Mouse (Mus musculus) neural tube, embryonic 13.5 days (tissue): Measurements from ENCODE around the gene Nr2f1. TPM values are rescaled to one million over a fixed set of nuclear protein-coding genes. Genes with fewer than 3 reads are reported as not detected.

Experiments
- ATAC-seq: fragments of 200-750 bp; cut with Nextera tagmentation; 2 replicates; pipeline ENCODE4 v1.8.0; 2017; ENCODE audit warnings: low read depth, mild to moderate bottlenecking, moderate TSS enrichment, moderate library complexity
- H3K27ac ChIP-seq: fragments of 300-500 bp; sonication (generic); replicated peaks from 2 replicates; pipeline ENCODE4 v1.5.1; 2015; ENCODE audit warnings: moderate library complexity, mild to moderate bottlenecking, inconsistent platforms
- H3K27me3 ChIP-seq: fragments of 300-500 bp; sonication (generic); 2 replicates; pipeline ENCODE4 v1.6.1; 2015; ENCODE audit warnings: mild to moderate bottlenecking, inconsistent platforms
- H3K36me3 ChIP-seq: fragments of 300-500 bp; sonication (generic); 2 replicates; pipeline ENCODE4 v1.6.1; 2015; ENCODE audit warnings: mild to moderate bottlenecking, inconsistent platforms
- H3K4me1 ChIP-seq: fragments of 300-500 bp; sonication (generic); replicated peaks from 2 replicates; pipeline ENCODE4 v1.6.1; 2015; ENCODE audit warnings: inconsistent platforms
- H3K4me2 ChIP-seq: fragments of 300-500 bp; sonication (generic); 2 replicates; pipeline ENCODE4 v1.6.1; 2015; ENCODE audit warnings: inconsistent platforms, mild to moderate bottlenecking, moderate library complexity
- H3K4me3 ChIP-seq: fragments of 300-500 bp; sonication (generic); 2 replicates; pipeline ENCODE4 v1.5.1; 2015; ENCODE audit warnings: mild to moderate bottlenecking, inconsistent platforms
- H3K9ac ChIP-seq: fragments of 300-500 bp; sonication (generic); 2 replicates; pipeline ENCODE4 v1.6.1; 2015; ENCODE audit warnings: moderate library complexity, mild to moderate bottlenecking, inconsistent platforms
- H3K9me3 ChIP-seq: fragments of 300-500 bp; sonication (generic); 2 replicates; pipeline ENCODE4 v1.6.1; 2016; ENCODE audit warnings: inconsistent platforms
- WGBS: fragments of 180-500 bp; shearing (Covaris S2); methylation state at CpG from one replicate; pipeline ENCODE4 v1.1.7; 2015; 5-methylcytosine and 5-hydroxymethylcytosine counted together
- polyA plus RNA-seq: library from polyadenylated mRNA; unstranded; fragments of >200 nt; fragmentation: Nextera tagmentation; extraction: Ambion mirVana; gene quantifications from 2 replicates; pipeline ENCODE4 v1.2.1, GENCODE M21; 2015

The Nr2f1 gene
- polyA plus RNA-seq, 1 experiment from 2014 or later = 46.8 TPM

- ATAC-seq = no peak
- Histone ChIP-seq H3K9ac (no peak overlapping the region), H3K4me2 (no peak overlapping the region), H3K9me3 (no peaks in the 10 kb centered on the region), H3K4me3 (no peak overlapping the region), H3K27me3 (peaks cover 63% of the 10 kb centered on the region), H3K36me3 (no peaks in the 10 kb centered on the region), H3K4me1 (peaks cover 29% of the 10 kb centered on the region), H3K27ac (no peak overlapping the region)
- 6% methylated on average over 8 of the region's 8 CpGs for WGBS
Observed at GRCm38 (mm10) chr13:78175821-78176380, 23.7 kb downstream of the Nr2f1 start.

- 44% methylated on average over 1 of the region's 1 CpGs for WGBS
- Histone ChIP-seq H3K9me3 (no peaks in the 10 kb centered on the region), H3K4me2 (no peak overlapping the region), H3K27me3 (peaks cover 70% of the 10 kb centered on the region), H3K27ac (no peak overlapping the region), H3K9ac (no peak overlapping the region), H3K4me3 (no peak overlapping the region), H3K4me1 (peaks cover 20% of the 10 kb centered on the region), H3K36me3 (no peaks in the 10 kb centered on the region)
- ATAC-seq = no peak
Observed at GRCm38 (mm10) chr13:78174891-78175290, 24.7 kb downstream of the Nr2f1 start.

GRCm38 (mm10) chr13:78174191-78174590 is 25.4 kb downstream of the Nr2f1 start:
- H3K4me2 ChIP-seq = no peak overlapping the region
- peaks cover 13% of the 10 kb centered on the region for H3K4me1 ChIP-seq
- H3K27ac ChIP-seq = no peak overlapping the region
- no peak for ATAC-seq
- no peaks in the 10 kb centered on the region for H3K36me3 ChIP-seq
- 26% methylated on average over 3 of the region's 3 CpGs for WGBS
- no peaks in the 10 kb centered on the region for H3K9me3 ChIP-seq
- H3K4me3 ChIP-seq = no peak overlapping the region
- no peak overlapping the region for H3K9ac ChIP-seq
- H3K27me3 ChIP-seq = peaks cover 77% of the 10 kb centered on the region

- ATAC-seq = no peak
- Histone ChIP-seq H3K27me3 (peaks cover 77% of the 10 kb centered on the region), H3K36me3 (no peaks in the 10 kb centered on the region), H3K27ac (no peak overlapping the region), H3K4me1 (peaks cover 9% of the 10 kb centered on the region), H3K4me3 (no peak overlapping the region), H3K9me3 (no peaks in the 10 kb centered on the region), H3K4me2 (no peak overlapping the region), H3K9ac (no peak overlapping the region)
- 23% methylated on average over 3 of the region's 3 CpGs for WGBS
Observed at GRCm38 (mm10) chr13:78172861-78173260, 26.7 kb downstream of the Nr2f1 start.

- H3K27me3 ChIP-seq = peaks cover 80% of the 10 kb centered on the region
- peak overlapping the region; percentile 1; the same call in 1 of the 2 replicates for H3K4me3 ChIP-seq
- H3K9me3 ChIP-seq = no peaks in the 10 kb centered on the region
- peak overlapping the region; percentile 18 for H3K4me2 ChIP-seq
- 3% methylated on average over 17 of the region's 17 CpGs for WGBS
- peaks cover 9% of the 10 kb centered on the region for H3K4me1 ChIP-seq
- H3K9ac ChIP-seq = no peak overlapping the region
- no peak overlapping the region for H3K27ac ChIP-seq
- no peak; the same call in 1 of the 2 replicates for ATAC-seq
- H3K36me3 ChIP-seq = no peaks in the 10 kb centered on the region
Observed at GRCm38 (mm10) chr13:78171984-78172636, 27.4 kb downstream of the Nr2f1 start.

GRCm38 (mm10) chr13:78171320-78171719 is 28.2 kb downstream of the Nr2f1 start:
- no peaks in the 10 kb centered on the region for H3K9me3 ChIP-seq
- H3K4me2 ChIP-seq = peak overlapping the region; percentile 22
- H3K9ac ChIP-seq = no peak overlapping the region
- WGBS = 4% methylated on average over 15 of the region's 15 CpGs
- H3K4me1 ChIP-seq = peaks cover 9% of the 10 kb centered on the region
- ATAC-seq = no peak
- no peak overlapping the region for H3K27ac ChIP-seq
- H3K4me3 ChIP-seq = no peak overlapping the region
- peaks cover 74% of the 10 kb centered on the region for H3K27me3 ChIP-seq
- H3K36me3 ChIP-seq = no peaks in the 10 kb centered on the region

- WGBS = 23% methylated on average over 4 of the region's 4 CpGs
Observed at GRCm38 (mm10) chr13:78168166-78168565, 31.4 kb downstream of the Nr2f1 start.

GRCm38 (mm10) chr13:78164941-78165340 is 34.6 kb downstream of the Nr2f1 start:
- Histone ChIP-seq H3K4me1 (peaks cover 17% of the 10 kb centered on the region), H3K4me3 (no peak overlapping the region), H3K27ac (no peak overlapping the region), H3K36me3 (no peaks in the 10 kb centered on the region), H3K9me3 (no peaks in the 10 kb centered on the region), H3K27me3 (peaks cover 36% of the 10 kb centered on the region), H3K9ac (no peak overlapping the region), H3K4me2 (no peak overlapping the region)
- no peak for ATAC-seq

More at GRCm38 (mm10) chr13:78168166-78168565, 31.4 kb downstream of the Nr2f1 start:
- Histone ChIP-seq H3K36me3 (no peaks in the 10 kb centered on the region), H3K4me2 (no peak overlapping the region), H3K27ac (no peak overlapping the region), H3K27me3 (peaks cover 63% of the 10 kb centered on the region), H3K9ac (no peak overlapping the region), H3K4me3 (no peak overlapping the region), H3K9me3 (no peaks in the 10 kb centered on the region), H3K4me1 (peaks cover 16% of the 10 kb centered on the region)
- no peak for ATAC-seq

GRCm38 (mm10) chr13:78163087-78163958 is 36.2 kb downstream of the Nr2f1 start:
- Histone ChIP-seq H3K9ac (peak overlapping the region; percentile 80), H3K27ac (peak overlapping the region; percentile 85)
- peak; percentile 94 for ATAC-seq

GRCm38 (mm10) chr13:78162149-78162548 is 37.4 kb downstream of the Nr2f1 start:
- Histone ChIP-seq H3K27ac (no peak overlapping the region), H3K4me2 (no peak overlapping the region), H3K4me1 (peaks cover 17% of the 10 kb centered on the region), H3K9ac (no peak overlapping the region), H3K4me3 (no peak overlapping the region), H3K9me3 (no peaks in the 10 kb centered on the region), H3K27me3 (peaks cover 17% of the 10 kb centered on the region), H3K36me3 (no peaks in the 10 kb centered on the region)
- peak; percentile 52; the same call in 1 of the 2 replicates for ATAC-seq
- 28% methylated on average over 2 of the region's 2 CpGs for WGBS

More at GRCm38 (mm10) chr13:78163087-78163958, 36.2 kb downstream of the Nr2f1 start:
- Histone ChIP-seq H3K4me2 (peak overlapping the region; percentile 79), H3K27me3 (peaks cover 25% of the 10 kb centered on the region), H3K4me3 (peak overlapping the region; percentile 70), H3K36me3 (no peaks in the 10 kb centered on the region), H3K9me3 (no peaks in the 10 kb centered on the region), H3K4me1 (peaks cover 17% of the 10 kb centered on the region)
- under 1% methylated on average over 86 of the region's 86 CpGs for WGBS

GRCm38 (mm10) chr13:78157465-78157864 is 42.1 kb downstream of the Nr2f1 start:
- ATAC-seq = no peak
- peaks cover 5% of the 10 kb centered on the region for H3K4me1 ChIP-seq
- H3K4me3 ChIP-seq = no peak overlapping the region
- no peaks in the 10 kb centered on the region for H3K27me3 ChIP-seq
- no peak overlapping the region for H3K4me2 ChIP-seq
- no peaks in the 10 kb centered on the region for H3K36me3 ChIP-seq
- H3K27ac ChIP-seq = no peak overlapping the region
- WGBS = 79% methylated on average over 5 of the region's 5 CpGs
- no peaks in the 10 kb centered on the region for H3K9me3 ChIP-seq
- H3K9ac ChIP-seq = no peak overlapping the region
